Mouse (Mus musculus): ENCODE results near the gene Gm12394.
"Not testable (repeated sequence)": the region's sequence is repeated elsewhere in the genome, so short reads cannot be mapped to it uniquely, and the experiment has no call there.

Gene Gm12394

DNA sequence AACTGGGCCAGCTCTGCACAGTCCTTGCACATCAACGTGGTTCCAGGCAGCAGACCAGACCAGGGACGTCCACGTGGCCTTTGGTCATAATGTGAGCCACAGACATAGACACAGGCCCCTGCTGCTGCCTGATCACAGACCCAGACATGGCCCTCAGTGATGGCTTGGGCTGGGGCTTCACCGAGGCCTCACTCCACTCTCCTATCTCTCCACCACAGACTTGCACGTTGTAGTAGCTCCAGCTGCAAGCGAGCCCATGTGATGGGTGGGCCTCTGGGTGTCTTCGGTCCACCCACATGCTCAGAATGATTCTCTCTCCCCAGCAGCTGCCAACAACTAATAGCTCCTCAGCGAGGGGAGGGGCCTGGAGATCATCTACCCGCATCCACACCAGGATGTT is 3.9 kb upstream of the Gm12394 start:
- not testable (repeated sequence) for DNase-seq (ENCODE audit: low spot score in 2 of 2)

- not testable (repeated sequence) for DNase-seq (ENCODE audit: low spot score in 2 of 2)
These were observed 2.8 kb downstream of the Gm12394 start, which contains the start of gene Fam205a1 for GRCm38 (mm10) chr4:42853788-42854187. Gene Fam205a1, minus strand, starts transcription at chr4:42853888.

DNA sequence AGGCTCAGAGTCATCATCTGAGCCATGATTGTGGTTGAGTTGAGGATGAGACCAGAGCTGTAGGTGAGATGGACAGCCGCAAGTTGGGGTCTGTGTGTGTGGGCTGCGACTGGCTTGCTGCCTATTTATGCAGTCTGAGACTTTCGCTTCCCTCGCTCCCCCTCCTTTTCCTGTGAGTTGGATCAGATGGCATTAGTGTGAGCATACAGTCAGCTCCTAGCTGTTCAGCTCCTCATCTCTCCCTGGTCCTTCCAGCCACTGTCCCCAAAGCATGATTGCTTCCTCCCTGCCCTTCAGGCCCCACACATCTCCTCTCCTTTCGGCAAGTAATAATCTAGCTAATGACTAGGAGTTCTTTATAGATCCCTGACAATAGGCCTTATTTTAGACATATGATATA is 82.7 kb downstream of the Gm12394 start, which contains the start of gene Ccl21a:
Ccl21a (minus strand) TSS at position 101 of the 400 bp plus-strand sequence.
- not testable (repeated sequence) for DNase-seq (ENCODE audit: low spot score in 2 of 2)

GRCm38 (mm10) chr4:42756477-42756876 is 100.1 kb downstream of the Gm12394 start, which contains the start of gene Ccl19:
Gene Ccl19, minus strand, starts transcription at chr4:42756577.
- DNase-seq (ENCODE audit: low spot score in 2 of 2): not testable (repeated sequence)

DNA sequence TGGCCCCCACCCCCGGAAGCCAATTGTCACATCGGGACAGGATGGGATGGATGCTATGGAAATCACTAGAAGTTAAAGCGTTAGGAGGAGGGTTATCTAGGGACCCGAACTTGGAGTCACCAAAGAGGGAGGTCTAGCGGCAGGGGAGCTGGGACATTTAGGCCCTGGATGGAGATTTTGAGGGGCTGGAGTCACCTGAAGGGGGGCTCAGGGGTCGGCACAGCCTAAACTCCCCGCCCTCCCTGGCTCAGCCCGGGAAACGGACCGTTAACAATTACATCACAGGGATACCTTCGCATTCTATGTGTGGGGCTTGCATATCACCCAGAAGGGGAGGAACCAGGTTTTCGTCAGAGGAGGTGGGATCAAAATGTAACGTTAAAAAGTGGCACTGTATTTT is 121.3 kb downstream of the Gm12394 start, which contains the start of gene 4930578G10Rik:
4930578G10Rik (plus strand) TSS at position 301 of the 400 bp plus-strand sequence.
- not testable (repeated sequence) for DNase-seq (ENCODE audit: low spot score in 2 of 2)

Data from natural killer cell, adult 2 months (primary cell).